Mouse (Mus musculus): ENCODE data around the gene Slco1b2. TPM values are rescaled to one million over a fixed set of nuclear protein-coding genes. Genes with fewer than 3 reads are reported as not detected.

Slco1b2 gene
- polyA plus RNA-seq, 1 experiment from 2014 or later: not detected

- Histone ChIP-seq H3K27me3 (no peaks in the 10 kb centered on the region), H3K9ac (no peak overlapping the region), H3K4me1 (replicated peaks) (no peaks in the 10 kb centered on the region), H3K9me3 (no peaks in the 10 kb centered on the region), H3K4me2 (no peak overlapping the region), H3K36me3 (no peaks in the 10 kb centered on the region), H3K27ac (replicated peaks) (no peak overlapping the region), H3K4me3 (no peak overlapping the region)
- WGBS: 72% methylated on average over 4 of the region's 4 CpGs
- no peak for ATAC-seq (ENCODE audit: low read depth)
Measured at GRCm38 (mm10) chr6:141687008-141687407, 57.7 kb downstream of the Slco1b2 start.

- Histone ChIP-seq H3K27ac (replicated peaks) (no peak overlapping the region), H3K4me3 (no peak overlapping the region), H3K27me3 (no peaks in the 10 kb centered on the region), H3K36me3 (no peaks in the 10 kb centered on the region), H3K9me3 (no peaks in the 10 kb centered on the region), H3K9ac (no peak overlapping the region), H3K4me1 (replicated peaks) (no peaks in the 10 kb centered on the region), H3K4me2 (no peak overlapping the region)
- no peak for ATAC-seq (ENCODE audit: low read depth)
Measured at GRCm38 (mm10) chr6:141691246-141691645, 61.9 kb downstream of the Slco1b2 start.

Other genes starting within 250 kb of the Slco1b2 start
- gene Slco1c1, start 105.2 kb upstream of the Slco1b2 start, polyA plus RNA-seq (2015; fragmentation: Nextera tagmentation; extraction: Ambion mirVana): 7.1 and 7.5 TPM in 2 replicates
- gene Gm5724, start 144.3 kb downstream of the Slco1b2 start, polyA plus RNA-seq (2015; fragmentation: Nextera tagmentation; extraction: Ambion mirVana): not detected in 2 replicates
- gene Slco1a4, start 226.7 kb downstream of the Slco1b2 start, polyA plus RNA-seq (2015; fragmentation: Nextera tagmentation; extraction: Ambion mirVana): 0.10 and 0.61 TPM in 2 replicates